Mouse (Mus musculus) spleen, adult 2 months (tissue): ENCODE measurements at regions not wholly inside any gene's neighbourhood (a gene's known extent, or its start where the extent isn't known, plus 50 kb on each side); places are given as distances from the start of the nearest gene placed in this dataset.

Experiments
- CTCF ChIP-seq: fragments of 200-500 bp; IDR thresholded peaks from 2 replicates; pipeline ENCODE4 v1.5.1; 2011; ENCODE audit warnings: mild to moderate bottlenecking, inconsistent platforms; ENCODE audit not compliant: insufficient read depth, insufficient read length, insufficient replicate concordance; ENCODE audit errors: extremely low read depth
- POLR2A ChIP-seq: fragments of 200-500 bp; IDR thresholded peaks from 2 replicates; pipeline ENCODE4 v1.6.1; 2011; ENCODE audit warnings: low read depth, low read length, inconsistent platforms

DNA sequence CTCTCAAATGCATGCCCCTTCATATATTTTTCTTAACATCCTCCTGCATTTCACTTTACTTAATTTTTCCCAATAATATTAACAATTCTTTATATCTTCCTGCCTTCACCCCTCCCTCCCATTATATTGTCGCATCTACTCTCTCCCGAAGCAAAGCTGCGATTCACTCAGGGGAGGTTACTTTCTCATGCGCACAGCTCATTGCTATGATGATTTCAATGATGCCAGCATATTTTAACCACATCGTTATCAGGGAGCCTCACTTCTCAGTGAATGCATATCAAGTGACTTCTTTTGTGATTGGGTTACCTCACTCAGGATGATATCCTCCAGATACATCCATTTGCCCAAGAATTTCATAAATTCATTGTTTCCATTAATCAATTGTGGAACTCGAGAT lies 65.6 kb downstream of the Gm11146 start:
- TF ChIP-seq CTCF: no peak
- no peak for TF ChIP-seq POLR2A
